Mouse (Mus musculus) urinary bladder, postnatal 25 days (tissue): ENCODE results near the gene Nedd4.

Experiments used
- DNase-seq: peaks from one replicate; pipeline ENCODE4 v3.0.0; 2022; ENCODE audit warnings: low spot score

The Nedd4 gene

GRCm38 (mm10) chr9:72678771-72679170, 16.6 kb downstream of the Nedd4 start:
- DNase-seq, result no peak

GRCm38 (mm10) chr9:72681652-72682228, 19.6 kb downstream of the Nedd4 start:
- DNase-seq, result no peak

- DNase-seq, result no peak
These were observed 21.1 kb downstream of the Nedd4 start for GRCm38 (mm10) chr9:72683268-72683667.

GRCm38 (mm10) chr9:72685231-72685630, 23.1 kb downstream of the Nedd4 start:
- no peak for DNase-seq

- DNase-seq, result no peak
These were observed 24.4 kb downstream of the Nedd4 start for GRCm38 (mm10) chr9:72686506-72686905.

- DNase-seq, result no peak
These were observed 27.4 kb downstream of the Nedd4 start for GRCm38 (mm10) chr9:72689522-72689921.

GRCm38 (mm10) chr9:72690811-72691210, 28.7 kb downstream of the Nedd4 start:
- no peak for DNase-seq

- no peak for DNase-seq
These were observed 29.8 kb downstream of the Nedd4 start for GRCm38 (mm10) chr9:72691942-72692341.

- no peak for DNase-seq
These were observed 31.0 kb downstream of the Nedd4 start for GRCm38 (mm10) chr9:72693081-72693696.

GRCm38 (mm10) chr9:72693861-72694260, 31.7 kb downstream of the Nedd4 start:
- DNase-seq, result no peak

- no peak for DNase-seq
These were observed 34.4 kb downstream of the Nedd4 start for GRCm38 (mm10) chr9:72696508-72696907.

- DNase-seq, result no peak
These were observed 35.6 kb downstream of the Nedd4 start for GRCm38 (mm10) chr9:72697779-72698178.

- no peak for DNase-seq
These were observed 37.6 kb downstream of the Nedd4 start for GRCm38 (mm10) chr9:72699702-72700101.

GRCm38 (mm10) chr9:72701441-72701840, 39.3 kb downstream of the Nedd4 start:
- DNase-seq, result no peak

- DNase-seq, result no peak
These were observed 39.9 kb downstream of the Nedd4 start for GRCm38 (mm10) chr9:72702075-72702474.

GRCm38 (mm10) chr9:72703142-72703541, 41.0 kb downstream of the Nedd4 start:
- no peak for DNase-seq

GRCm38 (mm10) chr9:72703754-72704153, 41.6 kb downstream of the Nedd4 start:
- DNase-seq, result no peak

- no peak for DNase-seq
These were observed 43.1 kb downstream of the Nedd4 start for GRCm38 (mm10) chr9:72705270-72705669.

- no peak for DNase-seq
These were observed 45.9 kb downstream of the Nedd4 start for GRCm38 (mm10) chr9:72707999-72708398.

- DNase-seq, result no peak
These were observed 46.5 kb downstream of the Nedd4 start for GRCm38 (mm10) chr9:72708690-72709089.

- DNase-seq, result no peak
These were observed 47.9 kb downstream of the Nedd4 start for GRCm38 (mm10) chr9:72710060-72710459.

- DNase-seq, result no peak
These were observed 52.8 kb downstream of the Nedd4 start for GRCm38 (mm10) chr9:72714945-72715344.

- DNase-seq, result no peak
These were observed 54.1 kb downstream of the Nedd4 start for GRCm38 (mm10) chr9:72716200-72716599.

GRCm38 (mm10) chr9:72719143-72719542, 57.0 kb downstream of the Nedd4 start:
- DNase-seq, result no peak
